Mouse (Mus musculus) midbrain, embryonic 16.5 days (tissue): ENCODE measurements at regions not wholly inside any gene's neighbourhood (a gene's known extent, or its start where the extent isn't known, plus 50 kb on each side); places are given as distances from the start of the nearest gene placed in this dataset.

Source experiments
- ATAC-seq: fragments of 200-750 bp; cut with Nextera tagmentation; 2 replicates; pipeline ENCODE4 v1.8.0; 2017; ENCODE audit warnings: moderate TSS enrichment
- H3K27ac ChIP-seq: fragments of 300-500 bp; sonication (generic); 2 replicates; pipeline ENCODE4 v1.5.1; 2014; ENCODE audit warnings: mild to moderate bottlenecking, low read length, mixed read lengths
- H3K27me3 ChIP-seq: fragments of 300-500 bp; sonication (generic); 2 replicates; pipeline ENCODE4 v1.6.1; 2014; ENCODE audit warnings: low read depth, low read length, mixed read lengths; ENCODE audit not compliant: control insufficient read depth, insufficient read depth
- H3K36me3 ChIP-seq: fragments of 300-500 bp; sonication (generic); 2 replicates; pipeline ENCODE4 v1.6.1; 2014; ENCODE audit warnings: mild to moderate bottlenecking, low read length, moderate library complexity, mixed read lengths; ENCODE audit not compliant: control insufficient read depth, insufficient read depth
- H3K4me1 ChIP-seq: fragments of 300-500 bp; sonication (generic); 2 replicates; pipeline ENCODE4 v1.6.1; 2014; ENCODE audit warnings: mild to moderate bottlenecking, low read length, mixed read lengths; ENCODE audit not compliant: control insufficient read depth, insufficient read depth
- H3K4me2 ChIP-seq: fragments of 300-500 bp; sonication (generic); 2 replicates; pipeline ENCODE4 v1.6.1; 2014; ENCODE audit warnings: mild to moderate bottlenecking, low read length, mixed read lengths
- H3K4me3 ChIP-seq: fragments of 300-500 bp; sonication (generic); 2 replicates; pipeline ENCODE4 v1.5.1; 2014; ENCODE audit warnings: low read depth, mild to moderate bottlenecking, low read length, moderate library complexity, mixed read lengths
- H3K9ac ChIP-seq: fragments of 300-500 bp; sonication (generic); 2 replicates; pipeline ENCODE4 v1.6.1; 2014; ENCODE audit warnings: low read depth, low read length, mixed read lengths
- H3K9me3 ChIP-seq: fragments of 300-500 bp; sonication (generic); replicated peaks from 2 replicates; pipeline ENCODE4 v1.6.1; 2014; ENCODE audit warnings: mild to moderate bottlenecking, low read length, mixed read lengths; ENCODE audit not compliant: control insufficient read depth, poor library complexity, severe bottlenecking
- WGBS: fragments of 180-500 bp; shearing (Covaris S2); extraction: QIAGEN DNeasy Blood & Tissue Kit; methylation state at CpG from one replicate; pipeline ENCODE4 v1.1.7; 2014; 5-methylcytosine and 5-hydroxymethylcytosine counted together

GRCm38 (mm10) chr16:21351289-21351688 is 71.6 kb upstream of the Vps8 start:
- Histone ChIP-seq H3K36me3 (no peaks in the 10 kb centered on the region), H3K9me3 (no peaks in the 10 kb centered on the region), H3K27ac (no peak overlapping the region), H3K9ac (no peak overlapping the region), H3K4me2 (no peak overlapping the region), H3K4me3 (no peak overlapping the region), H3K27me3 (no peaks in the 10 kb centered on the region), H3K4me1 (no peaks in the 10 kb centered on the region)
- ATAC-seq: no peak
- 85% methylated on average over 3 of the region's 3 CpGs for WGBS

DNA sequence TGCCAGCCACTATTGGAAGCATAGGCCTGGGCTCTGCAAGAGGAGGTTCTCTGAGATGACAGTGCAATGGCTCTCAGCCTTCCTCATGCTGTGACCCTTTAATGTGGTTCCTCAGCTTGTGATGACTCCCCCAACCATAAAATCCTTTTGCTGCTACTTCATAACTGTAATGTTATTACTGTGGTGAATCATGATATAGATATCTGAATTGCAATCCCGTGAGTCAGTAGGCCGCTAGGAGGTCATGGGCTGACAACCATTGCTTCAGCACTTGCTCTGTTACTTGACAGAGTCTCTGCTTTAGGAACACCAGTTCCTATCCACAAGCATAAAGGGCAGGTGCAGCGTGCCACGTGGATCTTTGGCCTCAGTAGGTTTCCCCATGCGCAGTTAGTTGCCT is 69.8 kb upstream of the Vps8 start:
- Histone ChIP-seq H3K4me2 (no peak overlapping the region), H3K27me3 (no peaks in the 10 kb centered on the region), H3K27ac (no peak overlapping the region), H3K4me1 (no peaks in the 10 kb centered on the region; the same call in 1 of the 2 replicates), H3K9me3 (no peaks in the 10 kb centered on the region), H3K4me3 (no peak overlapping the region), H3K36me3 (no peaks in the 10 kb centered on the region), H3K9ac (no peak overlapping the region)
- no peak for ATAC-seq
- 59% methylated on average over 5 of the region's 5 CpGs for WGBS

GRCm38 (mm10) chr16:21353545-21353944 is 69.4 kb upstream of the Vps8 start:
- ATAC-seq: no peak; the same call in 1 of the 2 replicates
- H3K9ac ChIP-seq: no peak overlapping the region
- 18% methylated on average over 6 of the region's 6 CpGs for WGBS
- no peak overlapping the region for H3K4me3 ChIP-seq
- H3K9me3 ChIP-seq: no peaks in the 10 kb centered on the region
- H3K36me3 ChIP-seq: no peaks in the 10 kb centered on the region
- H3K4me1 ChIP-seq: no peaks in the 10 kb centered on the region; the same call in 1 of the 2 replicates
- H3K4me2 ChIP-seq: no peak overlapping the region
- no peaks in the 10 kb centered on the region for H3K27me3 ChIP-seq
- H3K27ac ChIP-seq: no peak overlapping the region

GRCm38 (mm10) chr16:21355638-21356037 is 67.3 kb upstream of the Vps8 start:
- no peak overlapping the region for H3K4me3 ChIP-seq
- no peaks in the 10 kb centered on the region for H3K9me3 ChIP-seq
- no peaks in the 10 kb centered on the region for H3K36me3 ChIP-seq
- H3K27ac ChIP-seq: no peak overlapping the region
- no peaks in the 10 kb centered on the region for H3K27me3 ChIP-seq
- no peaks in the 10 kb centered on the region; the same call in 1 of the 2 replicates for H3K4me1 ChIP-seq
- H3K9ac ChIP-seq: no peak overlapping the region
- WGBS: 91% methylated on average over 1 of the region's 1 CpGs
- no peak for ATAC-seq
- H3K4me2 ChIP-seq: no peak overlapping the region

GRCm38 (mm10) chr16:21357433-21357832 is 65.5 kb upstream of the Vps8 start:
- no peak overlapping the region for H3K4me3 ChIP-seq
- H3K9me3 ChIP-seq: no peaks in the 10 kb centered on the region
- H3K9ac ChIP-seq: no peak overlapping the region
- H3K4me1 ChIP-seq: no peaks in the 10 kb centered on the region; the same call in 1 of the 2 replicates
- H3K27ac ChIP-seq: no peak overlapping the region
- no peaks in the 10 kb centered on the region for H3K27me3 ChIP-seq
- H3K36me3 ChIP-seq: no peaks in the 10 kb centered on the region
- 66% methylated on average over 5 of the region's 5 CpGs for WGBS
- no peak overlapping the region for H3K4me2 ChIP-seq
- no peak for ATAC-seq

GRCm38 (mm10) chr16:21358313-21358920 is 64.5 kb upstream of the Vps8 start:
- Histone ChIP-seq H3K27ac (no peak overlapping the region), H3K9me3 (no peaks in the 10 kb centered on the region), H3K36me3 (no peaks in the 10 kb centered on the region), H3K4me3 (no peak overlapping the region), H3K9ac (no peak overlapping the region), H3K27me3 (no peaks in the 10 kb centered on the region), H3K4me1 (no peaks in the 10 kb centered on the region; the same call in 1 of the 2 replicates), H3K4me2 (no peak overlapping the region)
- ATAC-seq: no peak
- 54% methylated on average over 12 of the region's 12 CpGs for WGBS

DNA sequence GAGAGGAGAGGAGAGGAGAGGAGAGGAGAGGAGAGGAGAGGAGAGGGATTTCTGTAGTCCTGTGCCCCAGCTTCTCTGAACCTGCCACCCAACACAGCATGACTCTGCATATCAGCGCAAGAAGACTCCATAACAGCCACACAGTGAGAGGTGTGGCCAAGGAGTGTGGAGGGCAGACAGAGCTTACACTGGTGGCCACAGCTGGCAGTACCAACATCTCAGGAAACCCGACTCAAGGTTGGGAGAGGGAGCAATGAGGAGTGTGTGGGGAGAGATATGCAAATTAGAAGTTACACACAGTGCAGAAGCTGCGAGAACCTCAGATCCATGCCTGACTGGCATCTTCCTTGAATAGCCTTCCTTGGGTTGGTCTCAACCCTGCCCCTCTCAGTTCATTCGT is 63.5 kb upstream of the Vps8 start:
- Histone ChIP-seq H3K9ac (no peak overlapping the region), H3K27me3 (no peaks in the 10 kb centered on the region), H3K36me3 (no peaks in the 10 kb centered on the region), H3K4me3 (no peak overlapping the region), H3K4me2 (no peak overlapping the region), H3K27ac (no peak overlapping the region), H3K4me1 (no peaks in the 10 kb centered on the region; the same call in 1 of the 2 replicates), H3K9me3 (no peaks in the 10 kb centered on the region)
- no peak for ATAC-seq
- WGBS: 68% methylated on average over 4 of the region's 4 CpGs

DNA sequence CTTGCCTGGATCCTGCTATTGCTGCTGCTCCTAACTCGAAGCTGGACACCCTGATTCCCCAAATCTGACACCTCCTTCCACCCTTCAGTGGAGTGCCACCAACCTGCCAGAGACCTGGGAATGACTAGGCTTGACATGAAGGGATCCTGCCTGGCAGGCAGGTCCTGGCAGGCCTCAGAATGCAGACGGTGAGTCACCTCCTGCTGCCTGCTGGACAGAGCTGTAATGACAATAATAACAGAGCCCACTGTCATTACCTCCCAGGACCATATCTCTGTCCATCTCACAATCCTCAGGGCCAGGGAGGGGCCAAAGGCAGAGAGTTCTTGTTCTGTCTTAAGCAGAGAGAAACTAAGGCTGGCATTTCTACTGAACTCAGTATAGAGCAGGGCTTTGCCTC is 61.5 kb upstream of the Vps8 start:
- Histone ChIP-seq H3K4me3 (no peak overlapping the region), H3K27me3 (no peaks in the 10 kb centered on the region), H3K36me3 (no peaks in the 10 kb centered on the region), H3K9ac (no peak overlapping the region), H3K4me2 (no peak overlapping the region), H3K27ac (no peak overlapping the region), H3K4me1 (no peaks in the 10 kb centered on the region; the same call in 1 of the 2 replicates), H3K9me3 (no peaks in the 10 kb centered on the region)
- no peak for ATAC-seq
- WGBS: 52% methylated on average over 2 of the region's 2 CpGs

- no peak overlapping the region for H3K4me3 ChIP-seq
- WGBS: 52% methylated on average over 12 of the region's 12 CpGs
- peak; percentile 46; the same call in 1 of the 2 replicates for ATAC-seq
- no peaks in the 10 kb centered on the region for H3K27me3 ChIP-seq
- no peak overlapping the region for H3K4me2 ChIP-seq
- no peaks in the 10 kb centered on the region for H3K9me3 ChIP-seq
- H3K36me3 ChIP-seq: no peaks in the 10 kb centered on the region
- no peak overlapping the region for H3K27ac ChIP-seq
- H3K9ac ChIP-seq: no peak overlapping the region
- no peaks in the 10 kb centered on the region; the same call in 1 of the 2 replicates for H3K4me1 ChIP-seq
Observed at GRCm38 (mm10) chr16:21362663-21363367, 60.1 kb upstream of the Vps8 start.
